Mouse (Mus musculus) thymus, adult 2 months (tissue): ENCODE results near the gene Srsf3.

ENCODE experiments used
- CTCF ChIP-seq: fragments of 200-500 bp; IDR thresholded peaks from 2 replicates; pipeline ENCODE4 v1.5.1; 2012; ENCODE audit warnings: mild to moderate bottlenecking, control low read depth, low read length, moderate library complexity, borderline replicate concordance; ENCODE audit not compliant: control insufficient read depth, poor library complexity, insufficient read depth; ENCODE audit errors: extremely low read depth
- POLR2A ChIP-seq: fragments of 200-500 bp; IDR thresholded peaks from 2 replicates; pipeline ENCODE4 v1.6.1; 2012; ENCODE audit warnings: mild to moderate bottlenecking, low read length, control low read depth, moderate library complexity; ENCODE audit not compliant: control insufficient read depth, poor library complexity, insufficient read depth; ENCODE audit errors: extremely low read depth

GRCm38 (mm10) chr17:28991286-28991685 lies 41.1 kb upstream of the Srsf3 start:
- TF ChIP-seq CTCF (no peak), POLR2A (no peak)
